Mouse (Mus musculus) limb, embryonic 10.5 days (tissue): ENCODE data around the gene Tmem233. TPM values are rescaled to one million over a fixed set of nuclear protein-coding genes. Genes with fewer than 3 reads are reported as not detected.

Source experiments
- DNase-seq: peaks from one replicate; pipeline ENCODE4 v3.0.0-alpha.2; 2017; ENCODE audit warnings: low spot score
- H3K27ac ChIP-seq: fragments of 300-500 bp; sonication (generic); 2 replicates; pipeline ENCODE4 v1.5.1; 2016; ENCODE audit warnings: mild to moderate bottlenecking
- H3K27me3 ChIP-seq: fragments of 300-500 bp; sonication (generic); 2 replicates; pipeline ENCODE4 v1.6.1; 2016; ENCODE audit warnings: low read depth, mild to moderate bottlenecking; ENCODE audit not compliant: poor library complexity, severe bottlenecking
- H3K36me3 ChIP-seq: fragments of 300-500 bp; sonication (generic); 2 replicates; pipeline ENCODE4 v1.6.1; 2016; ENCODE audit warnings: mild to moderate bottlenecking, moderate library complexity
- H3K4me1 ChIP-seq: fragments of 300-500 bp; sonication (generic); 2 replicates; pipeline ENCODE4 v1.6.1; 2016
- H3K4me3 ChIP-seq: fragments of 300-500 bp; sonication (generic); 2 replicates; pipeline ENCODE4 v1.5.1; 2016; ENCODE audit warnings: mild to moderate bottlenecking, moderate library complexity
- H3K9me3 ChIP-seq: fragments of 300-500 bp; sonication (generic); replicated peaks from 2 replicates; pipeline ENCODE4 v1.6.1; 2016; ENCODE audit warnings: mild to moderate bottlenecking
- WGBS: fragments of 180-500 bp; shearing (Covaris S2); methylation state at CpG from one replicate; pipeline ENCODE4 v1.1.7; 2016; 5-methylcytosine and 5-hydroxymethylcytosine counted together
- polyA plus RNA-seq: library from polyadenylated mRNA; unstranded; fragments of >200 nt; fragmentation: Nextera tagmentation; extraction: Ambion mirVana; gene quantifications from 2 replicates; pipeline ENCODE4 v1.2.1, GENCODE M21; 2016

The Tmem233 gene
- polyA plus RNA-seq, 1 experiment from 2014 or later, result not detected

DNA sequence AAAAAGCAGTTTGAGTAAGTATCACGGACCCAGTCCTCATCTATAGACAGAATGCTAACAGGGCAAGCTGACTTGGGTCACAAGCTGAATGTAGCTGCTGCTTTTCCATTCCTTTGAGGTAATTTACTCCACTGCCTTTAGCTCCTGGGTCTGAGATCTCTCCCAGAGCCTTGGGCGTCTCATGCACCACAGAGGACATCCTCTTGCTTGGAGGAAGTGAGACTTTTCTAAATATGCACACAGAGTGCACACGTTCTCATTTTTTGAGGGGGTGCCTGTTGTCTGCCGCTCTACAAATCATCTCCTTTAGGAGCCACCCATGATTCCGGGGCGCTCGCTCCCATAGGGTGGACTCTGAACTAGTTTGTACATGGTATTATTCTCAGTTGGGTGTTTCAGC, 70.5 kb downstream of the Tmem233 start:
- no peak for DNase-seq
- no peaks in the 10 kb centered on the region for H3K27me3 ChIP-seq
- H3K4me1 ChIP-seq, result no peaks in the 10 kb centered on the region
- no peak overlapping the region for H3K27ac ChIP-seq
- H3K36me3 ChIP-seq, result peaks cover 58% of the 10 kb centered on the region
- H3K4me3 ChIP-seq, result no peak overlapping the region
- H3K9me3 ChIP-seq, result no peaks in the 10 kb centered on the region
- WGBS, result 91% methylated on average over 7 of the region's 7 CpGs

DNA sequence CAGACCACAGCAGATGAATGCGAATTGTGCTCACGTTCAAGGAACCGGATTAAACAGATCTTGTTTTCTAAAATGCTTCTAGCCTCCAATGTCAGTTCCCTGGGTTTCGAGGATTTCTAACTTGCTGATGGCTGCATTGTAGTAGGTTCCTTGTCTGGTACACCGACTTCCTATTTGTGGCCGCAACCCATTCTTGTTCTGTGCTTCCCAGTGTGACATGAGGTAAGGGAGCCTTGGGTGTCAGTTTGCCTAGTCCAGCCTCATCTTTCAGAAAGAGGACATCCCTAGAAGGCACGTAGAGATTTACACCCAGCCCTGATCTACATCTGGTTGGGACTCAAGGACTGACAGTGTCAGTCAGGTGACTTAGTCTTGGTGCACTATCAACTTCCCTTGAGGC, 71.3 kb downstream of the Tmem233 start:
- no peaks in the 10 kb centered on the region for H3K9me3 ChIP-seq
- no peaks in the 10 kb centered on the region for H3K4me1 ChIP-seq
- H3K4me3 ChIP-seq, result no peak overlapping the region
- no peak overlapping the region for H3K27ac ChIP-seq
- 91% methylated on average over 7 of the region's 7 CpGs for WGBS
- DNase-seq, result no peak
- no peaks in the 10 kb centered on the region for H3K27me3 ChIP-seq
- peaks cover 58% of the 10 kb centered on the region for H3K36me3 ChIP-seq

DNA sequence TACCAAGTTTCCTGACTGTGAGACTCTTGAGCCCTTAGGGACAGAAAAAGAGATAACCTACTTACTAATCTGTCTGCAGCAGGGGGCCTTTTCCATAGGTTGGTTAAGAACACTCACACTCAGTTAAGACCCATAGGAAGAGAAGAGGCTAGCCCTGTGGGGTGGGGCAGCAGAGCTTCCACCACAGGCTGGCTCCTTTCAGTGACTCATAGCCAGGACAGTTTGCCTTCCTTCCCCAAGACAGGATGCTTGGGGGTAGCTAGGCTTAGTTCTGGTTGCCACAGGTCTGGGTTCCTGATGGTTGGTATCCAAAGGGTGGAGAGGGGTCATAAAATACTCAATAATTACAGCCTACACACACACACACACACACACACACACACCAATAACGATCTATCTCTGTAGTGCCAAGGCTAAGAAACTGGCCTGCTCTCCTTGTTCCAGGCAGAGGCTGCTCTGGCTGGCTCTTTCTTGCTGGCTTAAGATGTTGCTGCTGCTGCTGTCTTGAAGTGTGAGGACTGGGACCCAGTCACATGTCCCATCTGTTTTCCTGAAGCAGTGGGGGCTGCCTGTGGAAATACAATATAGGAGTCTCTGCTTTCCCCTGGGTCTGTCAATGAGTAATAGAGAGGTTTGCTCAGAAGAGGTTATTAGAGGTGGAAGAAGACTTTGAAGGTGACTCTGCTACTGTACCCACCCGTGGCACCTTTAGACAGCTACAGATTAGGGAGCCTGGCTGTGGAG, 73.0 kb downstream of the Tmem233 start:
- 72% methylated on average over 2 of the region's 2 CpGs for WGBS
- Histone ChIP-seq H3K9me3 (no peaks in the 10 kb centered on the region), H3K27ac (no peak overlapping the region), H3K4me1 (no peaks in the 10 kb centered on the region), H3K27me3 (no peaks in the 10 kb centered on the region), H3K4me3 (no peak overlapping the region), H3K36me3 (peaks cover 51% of the 10 kb centered on the region)
- DNase-seq, result no peak

DNA sequence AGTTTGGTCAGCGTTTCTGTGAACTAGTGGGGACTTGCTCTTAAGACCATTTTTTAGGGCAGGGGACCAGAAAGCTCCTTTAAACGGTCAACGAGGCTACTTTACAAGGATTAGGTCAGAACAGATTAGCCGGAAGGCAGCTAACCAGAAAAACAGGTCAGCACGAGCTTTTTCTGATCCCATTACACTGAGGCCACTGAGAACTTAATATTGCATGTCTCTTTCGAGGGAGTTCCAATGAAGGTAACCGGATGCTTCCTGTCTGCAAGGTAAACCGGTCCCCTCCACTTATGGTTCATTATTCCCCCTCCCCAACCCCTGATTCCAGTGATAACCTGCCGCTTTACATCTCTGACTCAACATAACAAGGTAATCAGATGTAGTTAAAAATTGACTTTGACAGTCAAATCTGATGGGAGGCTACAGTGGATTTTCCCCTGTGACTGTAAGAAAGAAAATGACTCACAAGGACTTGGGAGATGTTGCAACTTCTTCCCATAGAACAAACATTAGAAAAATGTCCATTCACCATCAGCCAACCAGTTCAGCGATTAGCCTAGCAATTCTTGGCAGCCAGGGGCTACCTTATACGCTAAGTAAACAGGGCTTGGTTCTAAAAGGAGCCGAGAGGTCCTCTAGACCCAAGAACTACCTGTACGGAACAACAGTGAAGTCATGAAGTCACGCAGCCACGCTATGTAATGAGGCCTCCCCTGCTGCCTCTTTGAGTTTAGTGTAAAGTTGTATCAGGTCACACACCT, 73.8 kb downstream of the Tmem233 start:
- H3K9me3 ChIP-seq, result no peaks in the 10 kb centered on the region
- no peaks in the 10 kb centered on the region for H3K27me3 ChIP-seq
- WGBS, result 83% methylated on average over 15 of the region's 15 CpGs
- no peak for DNase-seq
- no peaks in the 10 kb centered on the region for H3K4me1 ChIP-seq
- no peak overlapping the region for H3K27ac ChIP-seq
- peaks cover 43% of the 10 kb centered on the region for H3K36me3 ChIP-seq
- no peak overlapping the region for H3K4me3 ChIP-seq

DNA sequence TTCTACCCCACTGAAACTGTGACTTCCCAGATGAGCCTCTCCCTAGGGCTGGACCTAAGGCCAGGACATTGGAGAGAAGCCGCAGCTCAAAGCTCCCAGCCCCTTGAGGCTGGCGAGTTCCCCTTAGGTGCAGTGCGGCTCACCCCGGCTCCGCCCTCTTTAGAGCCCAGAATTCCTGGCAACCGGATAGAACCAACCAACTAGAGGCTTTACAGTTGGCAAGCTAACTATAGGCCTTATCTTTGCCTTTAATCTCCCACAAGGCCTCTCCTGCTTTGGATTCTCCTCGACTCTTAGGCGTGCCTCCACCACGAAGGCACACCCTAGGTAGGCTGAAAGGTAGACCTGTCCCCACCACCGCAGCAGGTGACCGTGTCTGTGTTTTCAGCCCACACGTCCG, 75.3 kb downstream of the Tmem233 start:
- 90% methylated on average over 13 of the region's 13 CpGs for WGBS
- H3K27ac ChIP-seq, result no peak overlapping the region
- H3K9me3 ChIP-seq, result no peaks in the 10 kb centered on the region
- DNase-seq, result no peak
- H3K4me1 ChIP-seq, result peaks cover 6% of the 10 kb centered on the region
- H3K27me3 ChIP-seq, result no peaks in the 10 kb centered on the region
- peaks cover 33% of the 10 kb centered on the region for H3K36me3 ChIP-seq
- H3K4me3 ChIP-seq, result no peak overlapping the region

DNA sequence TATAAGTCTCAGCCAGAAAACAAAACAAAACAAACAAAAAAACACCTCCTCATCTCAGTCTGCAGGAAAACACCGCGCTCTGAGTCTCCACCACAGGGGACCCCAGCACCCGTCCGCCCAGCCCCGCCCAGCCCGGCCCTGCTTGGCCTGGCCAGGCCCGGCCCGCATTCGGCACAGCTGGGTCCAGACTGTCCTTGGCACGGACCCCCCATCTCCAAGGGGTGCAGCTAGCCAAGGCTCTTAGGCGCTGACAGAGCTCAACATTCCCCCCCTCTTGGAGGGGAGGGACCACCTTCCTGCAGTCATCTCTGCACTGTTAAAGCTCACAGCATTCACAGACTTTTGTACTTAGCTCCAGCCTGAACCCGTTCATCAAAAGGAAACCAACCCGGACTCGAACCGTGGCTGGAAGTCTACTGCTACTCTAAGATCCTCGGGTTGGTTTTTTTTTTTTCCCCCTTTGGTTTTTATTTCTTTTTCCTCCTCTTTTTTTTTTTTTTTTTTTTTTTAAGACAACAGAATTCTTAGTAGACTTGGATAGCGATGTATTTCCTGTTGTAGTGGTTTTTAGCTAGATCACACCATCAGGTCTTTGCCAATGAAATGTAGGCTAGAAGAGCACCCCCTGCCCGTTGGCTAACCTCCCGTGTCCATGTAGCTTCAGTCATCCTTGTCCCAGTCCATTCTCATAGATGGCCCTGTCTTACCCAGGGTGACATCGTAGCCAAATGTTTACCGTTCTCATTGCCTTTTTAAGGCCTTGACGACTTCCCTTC, 76.5 kb downstream of the Tmem233 start:
- H3K9me3 ChIP-seq, result no peaks in the 10 kb centered on the region
- 67% methylated on average over 22 of the region's 22 CpGs for WGBS
- no peaks in the 10 kb centered on the region for H3K27me3 ChIP-seq
- H3K27ac ChIP-seq, result no peak overlapping the region
- DNase-seq, result no peak
- peaks cover 6% of the 10 kb centered on the region for H3K4me1 ChIP-seq
- H3K36me3 ChIP-seq, result peaks cover 33% of the 10 kb centered on the region
- no peak overlapping the region for H3K4me3 ChIP-seq

DNA sequence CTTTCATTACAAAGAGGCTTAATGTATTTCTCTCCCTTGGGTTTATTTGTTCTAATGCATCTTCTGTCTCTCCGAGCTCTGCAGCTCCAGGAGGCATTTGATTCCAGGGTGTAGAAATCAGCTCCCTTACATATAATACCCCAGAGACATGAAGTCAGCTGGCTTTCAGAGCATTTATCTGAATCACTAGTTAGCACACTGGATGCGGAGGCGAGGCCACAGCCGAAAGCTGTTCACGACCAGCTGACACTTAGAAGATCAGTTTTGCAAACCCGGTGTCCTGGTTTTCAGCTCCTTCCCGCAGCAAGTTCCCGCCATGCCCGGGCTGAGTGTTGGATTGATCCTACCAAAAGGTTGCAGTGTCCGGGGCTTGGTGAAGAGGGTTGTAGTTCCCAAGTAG, 78.8 kb downstream of the Tmem233 start:
- 93% methylated on average over 10 of the region's 10 CpGs for whole genome bisulfite sequencing
- Histone ChIP-seq H3K27me3 (no peaks in the 10 kb centered on the region), H3K27ac (no peak overlapping the region), H3K4me1 (peaks cover 6% of the 10 kb centered on the region), H3K9me3 (no peaks in the 10 kb centered on the region), H3K36me3 (peaks cover 55% of the 10 kb centered on the region), H3K4me3 (no peak overlapping the region)
- DNase-seq, result no peak

DNA sequence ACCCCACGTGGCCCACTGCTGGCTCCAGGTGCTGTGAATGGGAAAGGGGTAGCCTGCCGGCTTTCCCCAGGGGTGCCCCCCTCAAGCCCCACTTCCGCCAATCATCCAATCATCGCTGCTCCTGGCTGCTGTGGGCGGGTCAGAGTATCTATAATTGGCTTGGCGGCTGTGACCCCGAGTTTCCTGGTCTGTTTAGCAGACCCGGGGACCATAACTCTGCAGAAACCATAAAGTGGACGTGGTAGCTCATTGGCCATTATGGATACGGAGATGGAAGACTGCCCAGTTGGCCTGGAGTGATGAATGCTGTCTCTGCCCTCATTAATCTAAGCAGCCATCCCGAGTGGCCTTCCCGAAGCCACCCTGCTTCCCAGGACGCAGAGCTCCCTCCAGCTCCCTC, 79.2 kb downstream of the Tmem233 start:
- Histone ChIP-seq H3K4me1 (peaks cover 6% of the 10 kb centered on the region), H3K4me3 (no peak overlapping the region), H3K27me3 (no peaks in the 10 kb centered on the region), H3K36me3 (peaks cover 57% of the 10 kb centered on the region), H3K27ac (no peak overlapping the region), H3K9me3 (no peaks in the 10 kb centered on the region)
- no peak for DNase-seq
- whole genome bisulfite sequencing, result 39% methylated on average over 13 of the region's 13 CpGs

DNA sequence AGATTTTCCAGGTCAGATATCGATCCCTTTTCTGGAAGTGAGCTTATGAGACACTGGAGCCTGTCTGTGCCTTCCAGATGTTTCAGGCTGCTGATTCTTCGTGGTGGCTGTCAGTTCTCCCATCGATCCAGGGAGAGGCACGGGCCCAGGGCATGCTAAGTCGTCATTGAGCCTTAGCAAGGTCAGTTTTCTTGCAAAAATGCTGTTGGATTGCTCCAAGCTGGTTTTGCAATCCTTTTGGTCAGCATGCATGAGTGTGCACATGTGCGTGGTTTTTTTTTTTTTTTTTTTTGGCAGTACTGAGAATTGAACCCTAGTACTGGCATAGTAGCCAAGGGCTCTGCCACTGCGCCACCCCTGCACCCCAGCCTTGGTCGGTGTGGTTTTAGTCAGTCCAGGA, 79.9 kb downstream of the Tmem233 start:
- H3K9me3 ChIP-seq, result no peaks in the 10 kb centered on the region
- no peak for DNase-seq
- peaks cover 6% of the 10 kb centered on the region for H3K4me1 ChIP-seq
- H3K36me3 ChIP-seq, result peaks cover 60% of the 10 kb centered on the region
- no peak overlapping the region for H3K4me3 ChIP-seq
- WGBS, result 91% methylated on average over 8 of the region's 8 CpGs
- H3K27ac ChIP-seq, result no peak overlapping the region
- no peaks in the 10 kb centered on the region for H3K27me3 ChIP-seq

DNA sequence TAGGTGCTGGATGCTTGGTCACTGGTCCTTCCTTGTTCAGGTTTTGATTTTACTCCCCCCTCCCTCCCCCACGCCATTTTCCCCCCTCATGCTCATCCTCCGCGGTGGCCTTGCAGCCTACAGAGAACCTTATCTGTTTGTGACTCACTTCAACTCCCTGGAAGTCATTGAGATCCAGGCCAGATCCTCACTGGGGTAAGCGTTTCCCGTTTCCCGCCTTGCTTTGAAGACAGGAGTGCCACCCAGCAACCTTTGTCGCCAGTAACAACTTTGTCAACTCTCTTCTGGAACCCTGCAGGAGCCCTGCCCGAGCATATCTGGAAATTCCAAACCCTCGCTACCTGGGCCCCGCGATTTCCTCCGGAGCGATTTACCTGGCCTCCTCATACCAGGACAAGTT, 85.7 kb downstream of the Tmem233 start:
- WGBS, result 78% methylated on average over 13 of the region's 13 CpGs
- no peak for DNase-seq
- H3K27ac ChIP-seq, result no peak overlapping the region
- no peaks in the 10 kb centered on the region for H3K27me3 ChIP-seq
- H3K4me1 ChIP-seq, result no peaks in the 10 kb centered on the region
- H3K36me3 ChIP-seq, result peaks cover 81% of the 10 kb centered on the region
- H3K4me3 ChIP-seq, result no peak overlapping the region
- H3K9me3 ChIP-seq, result no peaks in the 10 kb centered on the region

DNA sequence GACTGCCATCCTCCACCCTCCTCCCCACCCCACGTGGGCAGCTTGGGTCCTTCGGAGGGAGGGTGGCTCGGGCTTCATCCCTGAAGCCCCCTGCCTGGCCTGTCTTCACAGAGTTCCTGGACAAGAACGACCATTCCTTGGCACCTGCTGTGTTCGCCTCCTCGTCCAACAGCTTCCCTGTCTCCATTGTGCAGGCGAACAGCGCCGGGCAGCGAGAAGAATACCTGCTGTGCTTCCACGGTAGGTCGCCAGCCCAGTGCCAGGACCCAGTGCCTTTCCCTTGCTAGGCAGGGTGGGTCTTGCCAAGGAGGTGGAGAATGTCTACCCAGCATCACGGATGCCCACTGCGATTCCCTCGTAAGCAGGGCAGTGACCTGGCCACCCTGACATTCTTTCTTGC, 88.9 kb downstream of the Tmem233 start:
- no peak overlapping the region for H3K4me3 ChIP-seq
- no peak for DNase-seq
- 95% methylated on average over 15 of the region's 15 CpGs for WGBS
- no peak overlapping the region for H3K27ac ChIP-seq
- H3K36me3 ChIP-seq, result peaks cover 87% of the 10 kb centered on the region
- H3K27me3 ChIP-seq, result no peaks in the 10 kb centered on the region
- no peaks in the 10 kb centered on the region for H3K9me3 ChIP-seq
- H3K4me1 ChIP-seq, result no peaks in the 10 kb centered on the region

DNA sequence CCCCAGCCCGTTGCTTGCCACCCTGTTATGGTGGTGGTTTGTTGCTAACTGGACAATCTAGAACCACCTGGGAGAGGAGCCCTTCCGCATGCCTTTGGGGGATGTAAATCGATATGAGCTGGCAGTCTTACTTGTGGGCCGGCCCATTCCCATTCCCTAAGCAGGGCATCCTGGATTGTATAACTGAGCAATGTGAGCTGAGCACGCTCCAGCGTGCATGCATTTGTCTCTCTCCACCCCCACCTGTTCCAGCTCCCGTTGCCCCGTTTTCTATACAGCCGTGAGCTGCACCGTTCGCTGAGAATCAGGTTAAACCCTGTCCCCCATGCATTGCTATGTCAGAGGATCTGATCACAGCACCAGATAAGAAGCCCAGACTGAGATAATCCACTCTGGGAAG, 91.3 kb downstream of the Tmem233 start:
- Histone ChIP-seq H3K4me1 (no peaks in the 10 kb centered on the region), H3K36me3 (peaks cover 90% of the 10 kb centered on the region), H3K9me3 (no peaks in the 10 kb centered on the region), H3K4me3 (no peak overlapping the region), H3K27me3 (no peaks in the 10 kb centered on the region), H3K27ac (no peak overlapping the region)
- DNase-seq, result no peak
- 92% methylated on average over 11 of the region's 11 CpGs for WGBS
